ENCODE assay signal across 23 mouse cellular contexts in genomic region chr13:46909005-46909565, GRCm38 (mm10). TPM values are rescaled to one million over a fixed set of nuclear protein-coding genes. Genes with fewer than 3 reads are reported as not detected.
A peak's percentile ranks its signal among the peaks of the same experiment; 100 is the strongest.
DNase-seq lines count a peak whose midpoint lies in the region; ATAC-seq lines count a peak whose summit lies in the region.
"Had no signal": no experiment of that assay in that cellular context is flagged by ENCODE, and none has a peak within 500 bp of the region (broad histone marks: within the 10 kb centered on the region; RNA-seq: fewer than 3 reads in every experiment).

No protein-coding gene starts in this region.

- H3K4me3 ChIP-seq in heart, embryonic 10.5 days = no peak overlapping the region
- no peak overlapping the region for H3K4me3 ChIP-seq in heart, embryonic 15.5 days
- H3K4me3 ChIP-seq in forebrain, embryonic 14.5 days (ENCODE audit: low read depth, low read length) = no peak overlapping the region
- H3K4me3 ChIP-seq: embryonic facial prominence, embryonic 13.5 days; megakaryocyte, embryonic 14.5 days; midbrain, embryonic 15.5 days; myocyte; neural tube, embryonic 15.5 days had no signal

- H3K4me2 ChIP-seq in heart, embryonic 15.5 days = peak overlapping the region; percentile 25; the same call in 1 of the 2 replicates
- no peak overlapping the region for H3K4me2 ChIP-seq in forebrain, embryonic 14.5 days (ENCODE audit: low read length)
- H3K4me2 ChIP-seq: embryonic facial prominence, embryonic 13.5 days; midbrain, embryonic 15.5 days; neural tube, embryonic 15.5 days had no signal

- intact Hi-C loops in heart, postnatal 36 days (cut with DNase I) = no loop called here

- H3K4me1 ChIP-seq in heart, embryonic 10.5 days = peaks cover 82% of the 10 kb centered on the region
- peaks cover 70% of the 10 kb centered on the region for H3K4me1 ChIP-seq in heart, embryonic 15.5 days (replicated peaks)
- H3K4me1 ChIP-seq in forebrain, embryonic 14.5 days (ENCODE audit: control insufficient read depth, insufficient read depth, low read length) = peaks cover 10% of the 10 kb centered on the region; the same call in 1 of the 2 replicates

- DNase-seq in heart, embryonic 10.5 days (ENCODE audit: low spot score) = no peak
- DNase-seq in heart, postnatal 36 days = no peak
- peak; percentile 12 for DNase-seq in CD4-positive helper T cell, adult 2 months (ENCODE audit: low read depth, low spot score)
- DNase-seq in thymus, postnatal 0 days (ENCODE audit: low spot score) = no peak
- no peak for DNase-seq in forebrain, embryonic 14.5 days (ENCODE audit: low spot score)
- no peak for DNase-seq in cerebellum, adult 9-11 months
- DNase-seq: cerebellum, adult 9-10 months; gastrocnemius, postnatal 25 days; kidney, adult 18-20 months; kidney, postnatal 14 days; left cerebral cortex, postnatal 4 days; liver; lung, postnatal 14 days; right cerebral cortex, postnatal 25 days had no signal

- H3K9ac ChIP-seq in heart, embryonic 15.5 days = no peak overlapping the region; the same call in 1 of the 2 replicates
- H3K9ac ChIP-seq in forebrain, embryonic 14.5 days (ENCODE audit: low read length) = no peak overlapping the region
- H3K9ac ChIP-seq: embryonic facial prominence, embryonic 13.5 days; midbrain, embryonic 15.5 days; neural tube, embryonic 15.5 days had no signal

- ATAC-seq in CD4-positive, CD25-positive, alpha-beta regulatory T cell, adult 4 months = peak; percentile 72
- no peak for ATAC-seq in heart, embryonic 15.5 days (replicated peaks; ENCODE audit: insufficient number of reproducible peaks, insufficient read depth, low FRiP score, low read depth)
- no peak for ATAC-seq in forebrain, embryonic 14.5 days
- ATAC-seq: forebrain, embryonic 16.5 days; hindbrain, embryonic 16.5 days; midbrain, embryonic 15.5 days had no signal

- H3K36me3 ChIP-seq in heart, embryonic 10.5 days = peaks cover 5% of the 10 kb centered on the region; the same call in 1 of the 2 replicates
- H3K36me3 ChIP-seq in heart, embryonic 15.5 days = no peaks in the 10 kb centered on the region
- no peaks in the 10 kb centered on the region for H3K36me3 ChIP-seq in forebrain, embryonic 14.5 days (ENCODE audit: control insufficient read depth, insufficient read depth, low read length)
- H3K36me3 ChIP-seq: embryonic facial prominence, embryonic 13.5 days; midbrain, embryonic 15.5 days; neural tube, embryonic 15.5 days had no signal

- H3K27ac ChIP-seq in heart, embryonic 10.5 days = peak overlapping the region; percentile 86
- H3K27ac ChIP-seq in heart, embryonic 15.5 days = peak overlapping the region; percentile 85
- no peak overlapping the region for H3K27ac ChIP-seq in forebrain, embryonic 14.5 days (ENCODE audit: low read depth, low read length)
- H3K27ac ChIP-seq: embryonic facial prominence, embryonic 13.5 days; midbrain, embryonic 15.5 days; neural tube, embryonic 15.5 days had no signal

- 34% methylated on average over 12 of the region's 12 CpGs for WGBS in heart, embryonic 10.5 days
- WGBS in heart, embryonic 15.5 days = 37% methylated on average over 12 of the region's 12 CpGs
- WGBS in forebrain, embryonic 14.5 days = 74% methylated on average over 12 of the region's 12 CpGs

- H3K27me3 ChIP-seq in heart, embryonic 10.5 days (ENCODE audit: insufficient read depth, poor library complexity, severe bottlenecking) = no peaks in the 10 kb centered on the region
- H3K27me3 ChIP-seq in heart, embryonic 15.5 days = no peaks in the 10 kb centered on the region
- H3K27me3 ChIP-seq in forebrain, embryonic 14.5 days (replicated peaks; ENCODE audit: control insufficient read depth, insufficient read depth, low read length) = no peaks in the 10 kb centered on the region
- H3K27me3 ChIP-seq: embryonic facial prominence, embryonic 13.5 days; megakaryocyte, embryonic 14.5 days; midbrain, embryonic 15.5 days; neural tube, embryonic 15.5 days had no signal

- H3K9me3 ChIP-seq in heart, embryonic 10.5 days = no peaks in the 10 kb centered on the region
- no peaks in the 10 kb centered on the region for H3K9me3 ChIP-seq in heart, embryonic 15.5 days (replicated peaks)
- no peaks in the 10 kb centered on the region for H3K9me3 ChIP-seq in forebrain, embryonic 14.5 days (replicated peaks; ENCODE audit: control insufficient read depth, low read length)
- H3K9me3 ChIP-seq: embryonic facial prominence, embryonic 13.5 days; midbrain, embryonic 15.5 days; neural tube, embryonic 15.5 days had no signal

RNA-seq across cellular contexts. Expression of gene Kif13a, which starts 20.6 kb away (rescaled TPM):
- 29.1 and 46.4 TPM in 2 replicates for polyA plus RNA-seq in heart, embryonic 10.5 days (2016; fragmentation: Nextera tagmentation; extraction: Ambion mirVana)
- 100 to 1,000 TPM; 109 to 112 TPM for total RNA-seq in heart, postnatal 36 days (2021)
- polyA plus RNA-seq in CD4-positive, CD25-positive, alpha-beta regulatory T cell, adult 4 months (2017; shearing (Covaris generic)) = 1 to 10 TPM; 5.6 to 7.0 TPM
- polyA plus RNA-seq in heart, embryonic 15.5 days (2015; fragmentation: Nextera tagmentation; extraction: Ambion mirVana) = 41.6 and 45.3 TPM in 2 replicates
- 5.5 and 6.3 TPM in 2 replicates for polyA plus RNA-seq in thymus, postnatal 0 days (2015; fragmentation: Nextera tagmentation; extraction: Ambion mirVana)
- polyA plus RNA-seq in forebrain, embryonic 14.5 days (2014; fragmentation: Nextera tagmentation; extraction: Ambion mirVana) = 7.1 and 7.5 TPM in 2 replicates
